Mouse (Mus musculus) bone marrow macrophage, adult 2 months (primary cell): ENCODE measurements around the gene Aldh18a1. TPM values are rescaled to one million over a fixed set of nuclear protein-coding genes. Genes with fewer than 3 reads are reported as not detected.
"Not testable (repeated sequence)": the region's sequence is repeated elsewhere in the genome, so short reads cannot be mapped to it uniquely, and the experiment has no call there.

Source experiments
- H3K27ac ChIP-seq: 2 replicates; pipeline ENCODE4 v1.5.1; 2012; ENCODE audit warnings: low read depth, low read length; ENCODE audit not compliant: insufficient read depth
- H3K4me1 ChIP-seq: 2 replicates; pipeline ENCODE4 v1.6.1; 2012; ENCODE audit warnings: low read length; ENCODE audit not compliant: control insufficient read depth, insufficient read depth
- H3K4me3 ChIP-seq: 2 replicates; pipeline ENCODE4 v1.5.1; 2012; ENCODE audit warnings: mild to moderate bottlenecking, low read length, moderate library complexity; ENCODE audit not compliant: insufficient read depth
- CTCF ChIP-seq: IDR thresholded peaks from 2 replicates; pipeline ENCODE4 v1.5.1; 2012; ENCODE audit warnings: low read depth, mild to moderate bottlenecking, low read length, moderate library complexity
- POLR2A ChIP-seq: IDR thresholded peaks from 2 replicates; pipeline ENCODE4 v1.6.1; 2012; ENCODE audit warnings: mild to moderate bottlenecking, low read depth, low read length, borderline replicate concordance
- polyA plus RNA-seq: library from polyadenylated mRNA; stranded (reverse); fragments of >200 nt; gene quantifications from 2 replicates; pipeline ENCODE4 v1.2.4, GENCODE M21; 2012; ENCODE audit not compliant: missing spikeins, insufficient read depth, insufficient read length

Aldh18a1 gene
- polyA plus RNA-seq, 1 experiment, result 4.3 TPM

DNA sequence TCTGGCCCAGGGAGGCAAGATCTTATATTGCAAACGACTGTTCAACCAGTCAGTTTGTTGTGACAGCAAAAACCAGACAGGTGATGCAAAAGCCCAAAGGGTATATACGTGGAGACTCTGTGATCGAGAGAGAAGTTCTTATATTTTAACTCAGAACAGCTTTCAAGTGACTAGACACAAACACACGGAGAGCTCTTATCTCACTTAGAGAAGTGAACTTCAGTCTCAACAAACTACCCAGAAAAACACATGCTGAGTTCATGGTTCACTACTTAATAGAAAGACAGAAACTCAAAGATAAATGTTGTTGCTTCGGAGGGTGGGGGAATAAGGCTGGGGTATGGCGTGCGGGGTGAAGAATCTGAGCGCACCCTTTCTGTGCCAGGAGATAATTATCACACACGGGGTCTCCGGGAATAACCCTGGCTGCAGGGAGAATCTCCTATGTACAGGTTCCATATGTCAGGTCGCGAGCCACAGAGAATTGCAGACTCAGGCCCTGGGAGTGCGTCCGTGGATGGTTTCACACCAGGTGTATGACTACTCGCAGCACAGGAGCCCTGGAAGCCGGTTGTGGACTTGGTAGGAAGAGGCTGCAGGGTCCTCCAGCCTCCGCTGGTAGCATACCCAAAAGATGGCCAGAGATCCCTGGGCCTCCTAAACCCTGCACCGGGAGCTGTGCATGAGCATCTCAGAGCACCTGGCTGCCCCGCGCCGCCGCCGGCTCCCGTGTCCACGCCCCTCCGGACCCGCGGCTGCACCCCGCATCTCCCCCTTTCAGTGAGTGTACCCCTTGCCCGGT lies 571 bp downstream of the Aldh18a1 start:
- no peak for TF ChIP-seq POLR2A
- no peak for TF ChIP-seq CTCF
- Histone ChIP-seq H3K27ac (no peak overlapping the region), H3K4me3 (peak overlapping the region; percentile 92), H3K4me1 (peaks cover 20% of the 10 kb centered on the region)

DNA sequence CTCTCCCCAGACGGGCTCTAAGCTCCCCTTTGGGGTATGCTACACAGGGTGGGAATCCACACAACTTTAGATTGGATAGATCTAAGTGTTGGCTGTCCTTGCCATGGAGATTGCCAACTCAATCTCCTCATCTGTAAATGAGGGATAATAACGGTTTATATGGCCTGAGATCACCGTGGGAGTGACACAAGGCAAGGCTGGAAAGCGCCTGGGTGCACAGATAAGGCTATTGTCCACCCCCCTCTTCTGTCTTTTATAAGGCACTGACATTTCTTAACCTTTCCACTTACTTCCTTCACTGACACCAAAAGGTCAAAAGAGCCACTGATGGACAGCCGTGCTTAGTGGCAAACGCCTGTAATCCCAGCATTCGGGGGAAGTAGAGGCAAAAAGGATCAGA lies 1.4 kb downstream of the Aldh18a1 start:
- H3K4me1 ChIP-seq, result peaks cover 20% of the 10 kb centered on the region
- peak overlapping the region; percentile 92; the same call in 1 of the 2 replicates for H3K4me3 ChIP-seq
- TF ChIP-seq POLR2A (no peak), CTCF (no peak)
- H3K27ac ChIP-seq, result no peak overlapping the region

DNA sequence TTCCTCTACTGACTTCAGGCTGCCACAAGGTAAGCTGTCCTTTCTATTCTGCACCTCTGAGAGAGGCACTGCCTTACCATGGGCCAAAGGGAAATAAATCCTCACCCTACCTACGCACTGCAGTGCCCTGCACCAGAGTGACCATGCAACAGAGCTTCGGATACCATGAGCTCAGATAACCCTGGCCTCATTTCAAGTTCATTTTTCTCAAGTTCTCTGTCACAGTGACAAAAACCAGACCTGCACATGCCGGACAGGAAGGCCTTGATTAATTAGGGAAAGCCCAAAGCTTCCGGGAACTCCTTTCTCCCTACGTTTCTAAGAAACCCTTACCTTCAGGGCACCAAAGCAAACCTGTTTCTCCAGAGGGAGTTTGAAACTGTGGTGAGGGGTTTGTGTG lies 6.6 kb downstream of the Aldh18a1 start:
- H3K27ac ChIP-seq, result no peak overlapping the region
- H3K4me3 ChIP-seq, result no peak overlapping the region
- H3K4me1 ChIP-seq, result peaks cover 5% of the 10 kb centered on the region
- TF ChIP-seq POLR2A (no peak), CTCF (no peak)

DNA sequence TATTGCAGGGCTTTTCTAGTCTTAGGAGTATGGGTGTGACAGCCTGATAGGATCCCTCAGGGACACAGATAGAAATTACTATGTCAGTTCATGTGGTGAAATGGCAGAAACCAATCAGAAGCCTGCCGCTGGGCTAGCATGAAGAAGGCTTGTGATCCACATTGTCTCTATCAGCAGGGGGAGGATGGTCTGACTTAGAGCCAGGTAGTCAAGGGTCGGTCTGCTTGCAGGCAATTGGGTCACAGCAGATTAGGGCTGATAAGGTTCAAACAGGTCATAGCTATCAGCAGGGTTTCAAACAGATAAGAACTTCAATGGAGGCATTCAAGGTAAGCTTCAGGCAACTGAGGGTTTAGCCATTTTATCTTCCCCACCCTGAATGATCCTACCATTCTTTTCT lies 7.4 kb downstream of the Aldh18a1 start:
- Histone ChIP-seq H3K4me3 (no peak overlapping the region), H3K27ac (no peak overlapping the region), H3K4me1 (0 out of 2 replicates have a peak, but pooled peaks cover 2% of the 10 kb centered on the region)
- TF ChIP-seq POLR2A (no peak), CTCF (no peak)

DNA sequence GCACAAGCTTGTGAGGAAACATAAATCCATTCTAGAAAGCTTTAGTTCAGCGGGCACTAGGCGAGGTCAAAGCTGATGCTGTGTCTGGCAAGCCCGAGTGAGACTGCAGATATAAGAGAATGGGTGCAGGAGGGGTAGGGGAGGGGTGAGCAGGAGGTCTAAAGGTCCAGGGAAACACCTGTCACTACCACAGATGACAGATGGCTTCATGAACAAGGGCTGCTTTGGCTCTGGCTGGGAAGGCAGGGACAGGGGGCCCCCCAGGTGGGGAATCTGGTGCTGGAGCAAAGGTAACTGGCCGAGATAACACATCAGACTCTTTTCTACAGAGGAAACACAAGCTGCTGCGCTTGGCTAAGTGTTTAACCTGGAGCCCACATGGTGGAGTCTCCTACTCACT lies 12.8 kb downstream of the Aldh18a1 start:
- no peak for TF ChIP-seq CTCF
- no peak for TF ChIP-seq POLR2A
- Histone ChIP-seq H3K4me1 (no peaks in the 10 kb centered on the region), H3K27ac (no peak overlapping the region), H3K4me3 (no peak overlapping the region)

DNA sequence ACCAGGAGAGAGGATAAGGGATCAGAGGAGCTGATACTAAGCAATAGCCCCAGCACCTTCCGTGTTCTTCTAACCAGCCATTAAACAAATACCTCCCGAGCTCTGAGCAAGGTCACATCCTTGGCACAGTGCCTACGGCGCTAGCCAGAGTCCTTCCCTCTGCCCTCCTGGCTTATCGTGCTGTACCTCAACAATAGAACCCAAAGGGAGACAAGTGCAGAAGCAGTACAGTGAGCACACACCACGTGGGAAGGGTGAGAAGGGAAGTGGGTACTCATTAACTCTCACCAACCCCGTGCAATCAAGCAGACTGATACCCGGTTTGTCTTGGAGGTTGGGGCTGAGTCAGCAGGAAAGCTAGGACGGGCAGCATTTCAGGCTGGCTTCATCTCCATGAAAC lies 17.5 kb downstream of the Aldh18a1 start:
- Histone ChIP-seq H3K4me3 (no peak overlapping the region), H3K27ac (no peak overlapping the region), H3K4me1 (no peaks in the 10 kb centered on the region)
- TF ChIP-seq CTCF (no peak), POLR2A (no peak)

DNA sequence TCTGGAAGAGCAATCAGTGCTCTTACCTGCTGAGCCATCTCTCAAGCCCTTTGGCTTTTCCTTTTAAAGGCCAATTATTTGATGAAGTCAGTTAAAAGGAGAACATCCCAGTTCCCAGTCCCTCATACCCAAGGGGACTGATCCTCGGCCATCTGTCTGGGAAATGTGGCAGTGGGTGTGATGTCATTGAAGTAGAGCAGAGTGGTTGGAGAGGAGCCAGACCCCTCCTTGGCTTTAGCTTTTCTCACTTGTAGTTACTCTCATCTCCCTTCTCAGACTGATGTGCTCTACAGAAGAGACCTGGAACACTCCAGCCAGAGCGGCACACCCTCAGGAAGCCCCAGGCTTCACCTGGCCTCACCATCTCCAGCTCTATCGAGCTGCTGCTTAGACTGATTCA lies 20.6 kb downstream of the Aldh18a1 start:
- Histone ChIP-seq H3K27ac (no peak overlapping the region), H3K4me1 (no peaks in the 10 kb centered on the region), H3K4me3 (no peak overlapping the region)
- TF ChIP-seq CTCF (no peak), POLR2A (no peak)

DNA sequence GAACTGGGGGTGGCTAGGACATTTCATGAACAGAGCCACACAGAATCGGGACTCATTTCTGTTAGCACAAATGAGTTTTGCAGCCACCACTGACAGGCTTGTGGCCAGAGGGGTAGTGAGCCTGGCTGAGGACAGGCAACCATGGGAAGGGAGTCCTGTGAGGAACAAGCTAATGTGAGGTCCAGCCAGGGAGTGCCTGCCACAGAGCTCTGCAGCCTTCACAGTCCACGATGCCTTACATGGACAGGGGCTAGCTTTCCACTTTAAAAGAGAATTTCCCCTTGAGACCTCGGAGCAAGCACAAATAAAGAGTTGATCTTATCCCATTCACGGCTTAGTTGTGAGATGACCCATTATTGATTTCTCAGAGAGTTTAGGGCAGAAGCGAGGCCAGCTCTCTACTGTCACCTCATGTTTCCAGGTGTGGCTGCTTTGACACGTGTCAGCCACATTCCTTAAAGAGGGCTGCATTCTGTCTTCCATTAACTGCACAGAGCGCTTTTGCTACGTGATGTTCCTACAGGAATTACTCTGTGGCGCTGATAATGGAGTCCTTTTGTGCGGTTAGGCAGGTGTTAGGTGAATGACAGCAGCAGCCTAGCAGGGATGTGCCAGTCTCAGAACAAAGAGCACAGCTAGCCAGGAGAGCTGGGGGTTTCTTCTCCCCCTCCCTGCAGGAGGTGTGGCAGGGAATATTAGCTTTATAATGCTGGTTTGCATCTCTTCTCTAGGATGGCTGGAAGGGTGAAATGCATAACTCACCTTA lies 24.2 kb downstream of the Aldh18a1 start:
- Histone ChIP-seq H3K27ac (no peak overlapping the region), H3K4me1 (no peaks in the 10 kb centered on the region), H3K4me3 (no peak overlapping the region)
- TF ChIP-seq POLR2A (no peak), CTCF (no peak)

DNA sequence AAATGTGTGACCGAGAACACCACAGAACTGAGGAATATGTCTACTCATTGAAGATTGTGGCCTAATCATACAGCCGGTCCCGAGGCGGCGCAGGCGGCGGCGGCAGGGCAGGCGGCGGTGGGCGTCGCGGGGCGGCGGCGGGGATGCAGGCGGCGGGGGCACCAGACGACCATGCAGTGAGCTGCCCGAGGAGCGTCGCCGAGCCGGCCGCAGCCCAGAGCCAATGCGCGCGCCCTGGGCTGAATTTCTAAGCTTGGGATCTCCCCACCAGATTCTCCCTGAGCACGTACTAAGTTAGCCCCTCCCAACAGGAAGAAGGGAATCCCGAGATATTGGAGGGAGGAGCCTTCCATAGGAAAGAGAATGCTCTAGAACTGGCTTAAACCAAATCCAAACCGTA lies 26.7 kb downstream of the Aldh18a1 start:
- H3K4me3 ChIP-seq, H3K27ac ChIP-seq, H3K4me1 ChIP-seq: not testable (repeated sequence)

DNA sequence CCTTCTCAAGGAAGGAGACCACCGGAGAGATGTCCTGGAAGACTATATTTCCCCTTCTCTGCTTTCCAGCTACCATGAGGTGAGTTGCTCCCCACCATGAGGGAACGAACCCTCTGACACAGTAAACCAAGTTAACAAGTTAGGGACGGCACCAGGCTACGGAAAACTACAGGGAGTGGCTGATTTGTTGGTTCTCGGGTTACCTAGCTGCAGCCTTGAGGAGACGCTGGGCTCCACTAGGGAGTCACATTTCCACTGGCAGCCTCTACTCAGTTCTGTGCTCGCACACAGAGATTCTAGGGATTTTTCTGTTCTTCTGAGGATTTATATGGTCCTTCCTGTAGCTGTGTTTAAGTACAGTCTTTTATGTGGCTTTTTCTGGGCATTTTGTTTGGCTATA lies 32.2 kb downstream of the Aldh18a1 start:
- Histone ChIP-seq H3K27ac (no peak overlapping the region), H3K4me3 (no peak overlapping the region), H3K4me1 (peaks cover 7% of the 10 kb centered on the region)
- TF ChIP-seq CTCF, result no peak
- TF ChIP-seq POLR2A, result no peak
